Mouse (Mus musculus) embryonic fibroblast, embryonic 13.5 days (primary cell): ENCODE results near the gene Tpk1.

Experiments used
- CTCF ChIP-seq: IDR thresholded peaks from 2 replicates; pipeline ENCODE4 v1.5.1; 2011; ENCODE audit warnings: mild to moderate bottlenecking, control low read depth, low read length, moderate library complexity, borderline replicate concordance; ENCODE audit not compliant: insufficient read depth
- POLR2A ChIP-seq: IDR thresholded peaks from 2 replicates; pipeline ENCODE4 v1.6.1; 2011; ENCODE audit warnings: low read depth, mild to moderate bottlenecking, control low read depth, low read length, moderate library complexity

DNA sequence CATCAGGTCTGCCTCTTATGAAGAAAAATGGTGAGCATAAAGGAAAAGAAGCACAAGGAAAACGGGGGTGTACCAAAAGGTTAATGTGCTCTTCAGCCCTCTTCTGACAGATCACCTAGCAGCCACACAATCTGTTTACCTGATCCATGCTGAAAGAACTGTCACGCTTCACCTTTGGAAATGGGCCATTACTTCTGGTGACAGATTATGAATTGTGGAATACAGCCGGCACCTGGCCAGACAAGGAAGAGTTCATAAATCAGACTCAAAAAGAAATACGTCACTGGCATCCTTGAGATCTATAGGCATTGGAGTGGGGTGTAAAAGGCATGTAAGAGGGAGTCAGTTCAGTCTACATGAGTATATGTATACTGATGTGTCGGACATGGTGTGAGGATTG lies 292.9 kb downstream of the Tpk1 start:
- TF ChIP-seq CTCF (no peak), POLR2A (no peak)
